In genomic region chr16:35489793-35490192, GRCm38 (mm10) we compare ENCODE assay signal across 8 mouse cellular contexts. TPM values are rescaled to one million over a fixed set of nuclear protein-coding genes. Genes with fewer than 3 reads are reported as not detected.
DNase-seq lines count a peak whose midpoint lies in the region; ATAC-seq and TF ChIP-seq lines count a peak whose summit lies in the region.

No protein-coding gene starts in this region.

- H3K27ac ChIP-seq in kidney, adult 2 months (ENCODE audit: insufficient read depth, low read depth, low read length): no peak overlapping the region
- H3K27ac ChIP-seq in embryonic facial prominence, embryonic 13.5 days: no peak overlapping the region
- H3K27ac ChIP-seq in limb, embryonic 10.5 days: 0 out of 2 replicates have a peak overlapping the region, but pooled peaks have one; percentile 84

- no peak for TF ChIP-seq POLR2A in kidney, adult 2 months (IDR thresholded peaks at IDR 0.05; ENCODE audit: low read depth, low read length)
- no peak for TF ChIP-seq POLR2A in myocyte (IDR thresholded peaks at IDR 0.05; ENCODE audit: insufficient read length, low read depth)

- WGBS in kidney, adult 2 months: 16% methylated on average over 10 of the region's 10 CpGs
- WGBS in embryonic facial prominence, embryonic 13.5 days: 8% methylated on average over 10 of the region's 10 CpGs
- WGBS in limb, embryonic 10.5 days: 12% methylated on average over 10 of the region's 10 CpGs

- H3K36me3 ChIP-seq in kidney, adult 2 months (ENCODE audit: control insufficient read depth, insufficient read depth, low read length): no peaks in the 10 kb centered on the region
- H3K36me3 ChIP-seq in embryonic facial prominence, embryonic 13.5 days: no peaks in the 10 kb centered on the region
- H3K36me3 ChIP-seq in limb, embryonic 10.5 days: no peaks in the 10 kb centered on the region
- H3K36me3 ChIP-seq in myocyte (ENCODE audit: control insufficient read depth, insufficient read depth): no peaks in the 10 kb centered on the region

- peak overlapping the region; percentile 80 for H3K9ac ChIP-seq in embryonic facial prominence, embryonic 13.5 days

- H3K4me3 ChIP-seq in kidney, adult 2 months (ENCODE audit: insufficient read depth, low read depth, low read length): peak overlapping the region; percentile 76
- H3K4me3 ChIP-seq in embryonic facial prominence, embryonic 13.5 days: peak overlapping the region; percentile 75
- H3K4me3 ChIP-seq in limb, embryonic 10.5 days: peak overlapping the region; percentile 81
- H3K4me3 ChIP-seq in myocyte: peak overlapping the region; percentile 45

- no peak for DNase-seq in kidney, adult 2 months
- no peak for DNase-seq in kidney, adult 9 months
- no peak for DNase-seq in limb, embryonic 10.5 days (ENCODE audit: low spot score)
- DNase-seq in thymus, postnatal 14 days: no peak
- DNase-seq in adrenal gland, adult 18-20 months (ENCODE audit: low spot score in 2 of 2): no peak
- no peak for DNase-seq in right cerebral cortex, adult 18-20 months

- peak overlapping the region; percentile 14 for H3ac ChIP-seq in myocyte (ENCODE audit: control insufficient read depth, insufficient read length)

- H3K4me2 ChIP-seq in embryonic facial prominence, embryonic 13.5 days: peak overlapping the region; percentile 73
- H3K4me2 ChIP-seq in myocyte (ENCODE audit: low read depth): peak overlapping the region; percentile 81

- H3K79me2 ChIP-seq in myocyte (ENCODE audit: control insufficient read depth, insufficient read depth): no peaks in the 10 kb centered on the region

- 0 out of 2 replicates have a peak, but pooled peaks have one; percentile 16 for ATAC-seq in embryonic facial prominence, embryonic 13.5 days (ENCODE audit: insufficient number of reproducible peaks, insufficient read depth, low FRiP score, low TSS enrichment, low read depth)

- TF ChIP-seq CTCF in kidney, adult 2 months (conservative IDR thresholded peaks at IDR 0.05; ENCODE audit: insufficient read depth, insufficient read length, low read depth, low read length): no peak

- no peaks in the 10 kb centered on the region for H3K9me3 ChIP-seq in embryonic facial prominence, embryonic 13.5 days
- no peaks in the 10 kb centered on the region for H3K9me3 ChIP-seq in limb, embryonic 10.5 days (replicated peaks)

- no peaks in the 10 kb centered on the region for H3K27me3 ChIP-seq in kidney, adult 2 months (replicated peaks; ENCODE audit: control insufficient read depth, insufficient read depth, low read length)
- H3K27me3 ChIP-seq in embryonic facial prominence, embryonic 13.5 days: no peaks in the 10 kb centered on the region; the same call in 1 of the 2 replicates
- H3K27me3 ChIP-seq in limb, embryonic 10.5 days (ENCODE audit: low read depth, poor library complexity, severe bottlenecking): peaks cover 4% of the 10 kb centered on the region; the same call in 1 of the 2 replicates
- H3K27me3 ChIP-seq in myocyte (ENCODE audit: control insufficient read depth, insufficient read depth, insufficient read length): no peaks in the 10 kb centered on the region

- peaks cover 7% of the 10 kb centered on the region; the same call in 1 of the 2 replicates for H3K4me1 ChIP-seq in kidney, adult 2 months (ENCODE audit: control insufficient read depth, insufficient read depth, low read length)
- peaks cover 27% of the 10 kb centered on the region for H3K4me1 ChIP-seq in embryonic facial prominence, embryonic 13.5 days
- H3K4me1 ChIP-seq in limb, embryonic 10.5 days: peaks cover 41% of the 10 kb centered on the region

TF ChIP-seq in myocyte, 11 proteins besides CTCF, POLR2A, EP300 and RAD21:
- TF ChIP-seq TCF3 (IDR thresholded peaks at IDR 0.05; ENCODE audit: insufficient read length, low read depth): no peak
- no peak for TF ChIP-seq USF1 (IDR thresholded peaks at IDR 0.05; ENCODE audit: low read depth)
- TF ChIP-seq REST (IDR thresholded peaks at IDR 0.05; ENCODE audit: insufficient read depth, insufficient read length): no peak
- no peak for TF ChIP-seq MYOD1 (IDR thresholded peaks at IDR 0.05; ENCODE audit: control insufficient read depth in 1 of 3, insufficient read length in 2 of 3, low read depth in 2 of 3)
- TF ChIP-seq TCF12 (IDR thresholded peaks at IDR 0.05; ENCODE audit: insufficient read depth, poor library complexity, severe bottlenecking): no peak
- TF ChIP-seq POLR2AphosphoS2 (IDR thresholded peaks at IDR 0.05; ENCODE audit: insufficient read length, low read depth): no peak
- no peak for TF ChIP-seq MAX (IDR thresholded peaks at IDR 0.05; ENCODE audit: low read depth)
- TF ChIP-seq E2F4 (IDR thresholded peaks at IDR 0.05; ENCODE audit: insufficient read depth): no peak
- no peak for TF ChIP-seq MYOG (IDR thresholded peaks at IDR 0.05; ENCODE audit: control insufficient read depth in 1 of 3, insufficient read depth in 1 of 3, insufficient read length in 2 of 3, low read depth in 2 of 3)
- no peak for TF ChIP-seq SRF (IDR thresholded peaks at IDR 0.05; ENCODE audit: control insufficient read depth, insufficient read length, low read depth)
- no peak for TF ChIP-seq CEBPB (IDR thresholded peaks at IDR 0.05; ENCODE audit: insufficient read depth, poor library complexity, severe bottlenecking)

RNA-seq across cellular contexts. Expression of gene Pdia5, which starts 0.9 kb away (rescaled TPM):
- polyA plus RNA-seq in kidney, adult 2 months (2012; rRNA removed): 15.4 and 15.6 TPM in 2 replicates
- 33.3 and 35.1 TPM in 2 replicates for polyA plus RNA-seq in embryonic facial prominence, embryonic 13.5 days (2015; fragmentation: Nextera tagmentation; extraction: Ambion mirVana)
- polyA plus RNA-seq in limb, embryonic 10.5 days (2016; fragmentation: Nextera tagmentation; extraction: Ambion mirVana): 21.2 and 24.2 TPM in 2 replicates
- 16.2 TPM for polyA plus RNA-seq in myocyte (2012; fragmentation: generic; extraction: Trizol)
- total RNA-seq in adrenal gland, adult 18-20 months (2021): 10 to 100 TPM; 14.7 to 16.5 TPM

RNA-seq across cellular contexts. Expression of gene Sema5b, which starts 51.2 kb away (rescaled TPM):
- 1.4 and 1.9 TPM in 2 replicates for polyA plus RNA-seq in kidney, adult 2 months (2012; rRNA removed)
- polyA plus RNA-seq in embryonic facial prominence, embryonic 13.5 days (2015; fragmentation: Nextera tagmentation; extraction: Ambion mirVana): 5.0 and 5.8 TPM in 2 replicates
- 2.0 and 3.4 TPM in 2 replicates for polyA plus RNA-seq in limb, embryonic 10.5 days (2016; fragmentation: Nextera tagmentation; extraction: Ambion mirVana)
- not detected for polyA plus RNA-seq in myocyte (2012; fragmentation: generic; extraction: Trizol)
- total RNA-seq in adrenal gland, adult 18-20 months (2021): 1 to 10 TPM in 1 of 2 experiments, under 1 TPM in 1; 0.43 to 9.0 TPM
